Mouse (Mus musculus) stomach, embryonic 16.5 days (tissue): ENCODE data around the gene Txlnb. TPM values are rescaled to one million over a fixed set of nuclear protein-coding genes. Genes with fewer than 3 reads are reported as not detected.
"Not testable (repeated sequence)": the region's sequence is repeated elsewhere in the genome, so short reads cannot be mapped to it uniquely, and the experiment has no call there.

Source experiments
- ATAC-seq: fragments of 200-750 bp; cut with Nextera tagmentation; 2 replicates; pipeline ENCODE4 v1.8.0; 2017; ENCODE audit warnings: moderate number of reproducible peaks, moderate TSS enrichment; ENCODE audit not compliant: insufficient read depth, low FRiP score
- H3K27ac ChIP-seq: fragments of 300-500 bp; sonication (generic); 2 replicates; pipeline ENCODE4 v1.5.1; 2014; ENCODE audit warnings: low read length
- H3K27me3 ChIP-seq: fragments of 300-500 bp; sonication (generic); 2 replicates; pipeline ENCODE4 v1.6.1; 2014; ENCODE audit warnings: low read length, control low read depth, mixed read lengths; ENCODE audit not compliant: control insufficient read depth, insufficient read depth
- H3K36me3 ChIP-seq: fragments of 300-500 bp; sonication (generic); 2 replicates; pipeline ENCODE4 v1.6.1; 2014; ENCODE audit warnings: low read length; ENCODE audit not compliant: control insufficient read depth, insufficient read depth
- H3K4me1 ChIP-seq: fragments of 300-500 bp; sonication (generic); 2 replicates; pipeline ENCODE4 v1.6.1; 2014; ENCODE audit warnings: low read length, control low read depth, mixed read lengths; ENCODE audit not compliant: control insufficient read depth, insufficient read depth
- H3K4me2 ChIP-seq: fragments of 300-500 bp; sonication (generic); 2 replicates; pipeline ENCODE4 v1.6.1; 2014; ENCODE audit warnings: low read depth, low read length, mixed read lengths
- H3K4me3 ChIP-seq: fragments of 300-500 bp; sonication (generic); replicated peaks from 2 replicates; pipeline ENCODE4 v1.5.1; 2014; ENCODE audit warnings: mild to moderate bottlenecking, low read length
- H3K9ac ChIP-seq: fragments of 300-500 bp; sonication (generic); 2 replicates; pipeline ENCODE4 v1.6.1; 2014; ENCODE audit warnings: low read length
- H3K9me3 ChIP-seq: fragments of 300-500 bp; sonication (generic); replicated peaks from 2 replicates; pipeline ENCODE4 v1.6.1; 2016; ENCODE audit warnings: low read length, control low read depth; ENCODE audit not compliant: control insufficient read depth
- WGBS: fragments of 180-500 bp; shearing (Covaris S2); extraction: QIAGEN DNeasy Blood & Tissue Kit; methylation state at CpG from one replicate; pipeline ENCODE4 v1.1.7; 2014; 5-methylcytosine and 5-hydroxymethylcytosine counted together
- polyA plus RNA-seq: library from polyadenylated mRNA; unstranded; fragments of >200 nt; fragmentation: Nextera tagmentation; extraction: Ambion mirVana; gene quantifications from 2 replicates; pipeline ENCODE4 v1.2.1, GENCODE M21; 2015

The Txlnb gene
- polyA plus RNA-seq, 1 experiment from 2014 or later: 2.5 TPM

- Histone ChIP-seq H3K36me3 (no peaks in the 10 kb centered on the region), H3K4me3 (no peak overlapping the region), H3K4me2 (no peak overlapping the region), H3K27ac (no peak overlapping the region), H3K9ac (no peak overlapping the region), H3K27me3 (no peaks in the 10 kb centered on the region), H3K4me1 (no peaks in the 10 kb centered on the region), H3K9me3 (no peaks in the 10 kb centered on the region)
- 43% methylated on average over 4 of the region's 4 CpGs for WGBS
- no peak for ATAC-seq
Measured at GRCm38 (mm10) chr10:17775079-17775478, 20.9 kb upstream of the Txlnb start.

- not testable (repeated sequence) for H3K27ac ChIP-seq, ATAC-seq, H3K9ac ChIP-seq, H3K4me3 ChIP-seq, H3K4me2 ChIP-seq, H3K36me3 ChIP-seq, H3K27me3 ChIP-seq, H3K9me3 ChIP-seq, H3K4me1 ChIP-seq
- 57% methylated on average over 4 of the region's 4 CpGs for whole genome bisulfite sequencing
Measured at GRCm38 (mm10) chr10:17776684-17777083, 19.3 kb upstream of the Txlnb start.

- WGBS: 46% methylated on average over 3 of the region's 3 CpGs
Measured at GRCm38 (mm10) chr10:17786771-17787170, 9.3 kb upstream of the Txlnb start.

GRCm38 (mm10) chr10:17787938-17788337, 8.1 kb upstream of the Txlnb start:
- no peak overlapping the region for H3K9ac ChIP-seq
- H3K36me3 ChIP-seq: no peaks in the 10 kb centered on the region
- H3K4me1 ChIP-seq: no peaks in the 10 kb centered on the region
- no peak overlapping the region for H3K4me2 ChIP-seq
- ATAC-seq: no peak
- no peak overlapping the region for H3K4me3 ChIP-seq
- WGBS: 70% methylated on average over 1 of the region's 1 CpGs
- H3K27ac ChIP-seq: no peak overlapping the region
- no peaks in the 10 kb centered on the region for H3K9me3 ChIP-seq
- no peaks in the 10 kb centered on the region for H3K27me3 ChIP-seq

More at GRCm38 (mm10) chr10:17786771-17787170, 9.3 kb upstream of the Txlnb start:
- no peak overlapping the region for H3K27ac ChIP-seq
- H3K27me3 ChIP-seq: no peaks in the 10 kb centered on the region
- no peak overlapping the region for H3K4me3 ChIP-seq
- H3K36me3 ChIP-seq: no peaks in the 10 kb centered on the region
- no peak overlapping the region for H3K4me2 ChIP-seq
- ATAC-seq: no peak
- H3K9ac ChIP-seq: no peak overlapping the region
- no peaks in the 10 kb centered on the region for H3K9me3 ChIP-seq
- no peaks in the 10 kb centered on the region for H3K4me1 ChIP-seq

- Histone ChIP-seq H3K4me2 (no peak overlapping the region), H3K36me3 (no peaks in the 10 kb centered on the region), H3K4me1 (no peaks in the 10 kb centered on the region), H3K27ac (no peak overlapping the region), H3K9ac (no peak overlapping the region), H3K9me3 (no peaks in the 10 kb centered on the region), H3K4me3 (no peak overlapping the region), H3K27me3 (no peaks in the 10 kb centered on the region)
- WGBS: 80% methylated on average over 4 of the region's 4 CpGs
- no peak for ATAC-seq
Measured at GRCm38 (mm10) chr10:17788347-17788746, 7.7 kb upstream of the Txlnb start.

- Histone ChIP-seq H3K4me1 (0 out of 2 replicates have a peak, but pooled peaks cover 5% of the 10 kb centered on the region), H3K4me3 (no peak overlapping the region), H3K27me3 (no peaks in the 10 kb centered on the region), H3K4me2 (no peak overlapping the region), H3K9ac (no peak overlapping the region), H3K9me3 (no peaks in the 10 kb centered on the region), H3K27ac (no peak overlapping the region), H3K36me3 (no peaks in the 10 kb centered on the region)
- 58% methylated on average over 5 of the region's 5 CpGs for WGBS
- ATAC-seq: no peak
Measured at GRCm38 (mm10) chr10:17793926-17794325, 2.1 kb upstream of the Txlnb start.

- Histone ChIP-seq H3K9ac (no peak overlapping the region), H3K4me3 (no peak overlapping the region), H3K36me3 (no peaks in the 10 kb centered on the region), H3K27me3 (no peaks in the 10 kb centered on the region), H3K27ac (no peak overlapping the region), H3K4me2 (no peak overlapping the region), H3K9me3 (no peaks in the 10 kb centered on the region), H3K4me1 (0 out of 2 replicates have a peak, but pooled peaks cover 5% of the 10 kb centered on the region)
- no peak for ATAC-seq
- 89% methylated on average over 5 of the region's 5 CpGs for WGBS
Measured at GRCm38 (mm10) chr10:17794443-17794842, 1.6 kb upstream of the Txlnb start.

- no peak overlapping the region for H3K4me3 ChIP-seq
- no peak overlapping the region for H3K4me2 ChIP-seq
- no peaks in the 10 kb centered on the region for H3K27me3 ChIP-seq
- H3K9me3 ChIP-seq: no peaks in the 10 kb centered on the region
- 0 out of 2 replicates have a peak, but pooled peaks cover 5% of the 10 kb centered on the region for H3K4me1 ChIP-seq
- WGBS: 81% methylated on average over 4 of the region's 4 CpGs
- H3K36me3 ChIP-seq: no peaks in the 10 kb centered on the region
- H3K9ac ChIP-seq: no peak overlapping the region
- ATAC-seq: no peak
- H3K27ac ChIP-seq: peak overlapping the region; percentile 38; the same call in 1 of the 2 replicates
Measured at GRCm38 (mm10) chr10:17795227-17795626, 799 bp upstream of the Txlnb start.

GRCm38 (mm10) chr10:17796846-17797631, 1.0 kb downstream of the Txlnb start:
- Histone ChIP-seq H3K9me3 (no peaks in the 10 kb centered on the region), H3K4me1 (0 out of 2 replicates have a peak, but pooled peaks cover 5% of the 10 kb centered on the region), H3K27me3 (no peaks in the 10 kb centered on the region), H3K27ac (no peak overlapping the region), H3K4me3 (no peak overlapping the region), H3K9ac (no peak overlapping the region), H3K36me3 (no peaks in the 10 kb centered on the region), H3K4me2 (no peak overlapping the region; the same call in 1 of the 2 replicates)
- WGBS: 47% methylated on average over 12 of the region's 12 CpGs
- ATAC-seq: no peak
